Mouse (Mus musculus) kidney, adult 2 months (tissue): ENCODE results near the gene Osbpl3.

ENCODE experiments used
- CTCF ChIP-seq: fragments of 200-500 bp; conservative IDR thresholded peaks from 2 replicates; pipeline ENCODE4 v1.5.1; 2011; ENCODE audit warnings: low read depth, mild to moderate bottlenecking, control low read depth, low read length, moderate library complexity, mixed read lengths; ENCODE audit not compliant: insufficient read depth, insufficient read length
- POLR2A ChIP-seq: fragments of 200-500 bp; IDR thresholded peaks from one replicate; pipeline ENCODE4 v1.6.1; 2011; ENCODE audit warnings: low read depth, low read length, control low read depth

- TF ChIP-seq CTCF = no peak
- TF ChIP-seq POLR2A = no peak
Measured at GRCm38 (mm10) chr6:50261201-50261921, 194.6 kb downstream of the Osbpl3 start.
